Mouse (Mus musculus): ENCODE data around the gene Snapc3.
A peak's percentile ranks its signal among the peaks of the same experiment; 100 is the strongest.

Snapc3 gene

DNA sequence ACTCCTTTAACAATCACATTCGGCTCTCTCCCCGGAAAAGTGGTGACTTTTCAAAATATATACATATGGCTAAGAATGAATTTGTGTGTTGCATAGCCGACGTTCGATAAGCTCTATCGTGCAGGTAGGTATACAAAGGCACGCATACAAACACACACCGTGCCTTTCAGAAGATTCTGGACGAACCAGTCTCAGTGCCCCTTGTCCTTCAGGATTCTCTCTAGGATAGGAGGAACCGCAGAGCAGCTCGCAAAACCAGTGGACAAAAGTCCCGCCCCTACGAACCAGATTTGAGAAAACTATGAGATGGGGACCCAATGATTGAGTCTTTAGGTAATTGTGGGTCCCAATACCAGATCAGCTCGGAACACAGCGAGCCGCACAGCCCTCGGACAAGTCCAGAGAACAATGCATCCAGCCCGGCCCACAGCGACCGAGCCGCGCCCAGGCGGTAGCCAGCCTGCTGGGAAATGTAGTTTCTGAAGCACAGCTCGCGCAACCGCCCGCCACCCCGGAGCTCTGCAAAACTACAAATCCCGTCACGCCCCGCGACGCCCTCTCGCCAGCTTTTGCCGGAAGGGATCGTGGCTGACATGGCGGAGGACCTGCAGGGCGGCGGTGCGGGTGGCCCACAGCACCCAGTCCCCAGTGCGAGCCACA is at the start of gene Snapc3:
Gene Snapc3, plus strand, starts transcription at position 565 of the 660 bp plus-strand sequence.
- peak; percentile 89 for DNase-seq (ENCODE audit: low read depth, low spot score)

DNA sequence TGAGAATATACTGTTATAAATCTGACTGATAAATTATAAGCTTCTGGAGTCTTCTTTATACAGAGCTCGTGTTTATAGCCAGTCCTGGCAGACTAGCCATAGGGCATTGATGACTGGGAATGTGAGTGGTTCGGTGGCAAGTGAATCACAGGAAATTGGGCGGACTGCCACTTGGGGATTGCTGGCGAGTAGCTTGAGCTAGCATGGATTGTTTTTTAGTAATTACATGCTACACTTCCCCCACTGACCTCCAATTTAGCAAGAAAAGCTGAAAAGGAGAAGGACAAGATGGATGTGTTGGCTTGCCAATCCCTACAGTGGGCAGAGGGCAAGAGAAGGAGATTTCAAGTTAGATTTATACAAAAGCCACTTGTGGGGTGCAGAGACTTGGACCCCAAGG is 44.1 kb upstream of the Snapc3 start:
- DNase-seq (ENCODE audit: low read depth, low spot score), result no peak

DNA sequence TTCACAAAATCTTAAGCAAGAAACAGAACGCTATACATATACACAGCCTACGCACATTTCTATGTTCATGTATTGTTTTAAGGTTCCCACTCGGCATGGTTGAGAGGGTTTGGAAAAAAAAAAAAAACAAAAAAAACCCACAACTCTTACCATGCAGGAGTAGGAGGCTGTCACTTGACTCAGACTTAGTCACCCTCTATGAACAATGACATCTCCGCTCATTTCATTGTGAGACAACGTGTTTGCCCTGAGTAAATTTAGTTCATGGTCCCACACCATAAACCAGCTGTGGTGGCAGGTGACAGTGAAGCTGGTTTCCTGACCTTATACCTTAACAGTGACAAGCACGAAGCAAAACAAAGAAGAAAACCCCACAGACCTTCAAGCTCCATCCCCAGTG is 41.9 kb upstream of the Snapc3 start:
- DNase-seq (ENCODE audit: low read depth, low spot score), result no peak

DNA sequence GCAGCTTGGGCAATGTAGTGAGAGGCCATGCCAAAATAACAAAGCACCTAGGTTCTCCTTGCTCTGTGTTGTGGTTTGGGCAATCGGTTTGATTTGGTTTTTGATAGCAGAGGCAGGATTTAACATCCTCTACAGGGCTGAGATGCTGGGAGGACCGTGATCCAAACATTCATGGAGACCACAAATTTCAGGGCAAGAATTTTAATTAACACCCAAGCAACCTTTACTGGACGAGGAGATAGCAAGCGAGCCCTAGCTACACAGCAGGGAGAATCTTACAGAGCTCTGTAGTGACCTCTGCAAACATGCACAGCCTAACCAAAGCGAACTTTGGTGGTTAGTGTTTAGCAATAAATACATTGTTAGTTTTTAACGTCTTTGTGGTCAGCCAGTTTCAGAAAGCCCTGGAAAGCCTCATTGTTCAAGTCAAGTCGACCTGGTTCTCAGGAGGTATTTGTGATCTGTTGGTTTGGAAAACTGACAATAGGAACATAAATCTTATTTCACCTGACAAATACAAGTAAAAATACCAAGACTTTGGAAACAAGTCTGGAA is 41.0 kb upstream of the Snapc3 start:
- DNase-seq (ENCODE audit: low read depth, low spot score), result no peak

DNA sequence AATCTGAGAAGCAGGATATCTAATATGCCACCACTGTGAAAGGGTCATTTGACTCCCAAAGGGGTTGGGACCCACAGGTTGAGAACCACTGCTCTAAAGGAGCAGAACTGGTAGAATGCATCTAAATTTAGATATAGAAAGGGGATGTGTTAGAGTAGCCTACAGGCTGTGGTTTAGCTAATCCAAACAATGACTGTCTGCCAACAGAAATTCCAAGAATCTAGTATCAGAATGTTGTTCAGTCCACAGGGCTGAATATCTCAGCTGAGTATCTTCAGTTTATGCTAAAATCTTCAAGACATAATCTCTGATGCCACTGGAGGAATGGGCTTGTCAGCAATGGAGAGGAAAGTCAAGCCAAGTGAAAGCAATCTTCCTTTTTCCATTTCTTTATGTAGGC is 38.5 kb upstream of the Snapc3 start:
- DNase-seq (ENCODE audit: low read depth, low spot score), result no peak

DNA sequence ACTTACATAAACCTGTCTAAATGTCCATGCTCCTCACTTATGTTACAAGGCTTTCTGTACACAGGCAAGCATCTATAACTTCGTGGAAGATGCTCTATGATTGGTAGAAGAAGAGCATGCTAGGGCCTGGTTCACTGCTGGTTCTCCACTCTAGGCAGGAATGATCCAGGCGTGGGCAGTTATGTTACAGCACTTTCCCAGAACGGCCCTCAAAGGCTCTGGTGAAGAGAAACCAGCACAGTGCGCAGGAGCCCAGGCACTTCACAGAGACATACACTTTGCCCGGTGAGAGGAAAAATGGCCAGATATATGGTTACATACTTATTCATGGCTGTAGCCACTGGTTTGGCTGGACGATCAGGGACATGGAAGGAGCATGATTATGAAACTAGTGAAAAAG is 37.8 kb upstream of the Snapc3 start:
- no peak for DNase-seq (ENCODE audit: low read depth, low spot score)

DNA sequence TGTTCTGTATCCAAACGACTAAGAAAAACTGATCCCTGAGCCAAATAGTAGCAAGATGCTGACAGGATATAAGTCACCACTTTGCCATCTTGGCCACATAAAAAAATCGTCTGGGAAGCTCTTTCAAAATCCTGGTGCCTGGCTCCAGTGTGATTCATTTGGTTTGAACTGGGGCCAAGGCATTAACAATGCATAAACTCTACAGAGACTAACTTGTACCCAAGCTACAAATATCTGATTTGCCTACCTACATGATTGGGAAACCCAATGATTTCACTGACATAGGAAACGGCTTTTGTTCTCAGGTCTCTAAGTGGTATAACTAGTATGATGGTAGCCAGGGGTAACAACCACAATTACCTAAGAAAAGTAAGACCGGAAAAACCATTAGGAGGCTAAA is 37.3 kb upstream of the Snapc3 start:
- DNase-seq (ENCODE audit: low read depth, low spot score), result no peak

DNA sequence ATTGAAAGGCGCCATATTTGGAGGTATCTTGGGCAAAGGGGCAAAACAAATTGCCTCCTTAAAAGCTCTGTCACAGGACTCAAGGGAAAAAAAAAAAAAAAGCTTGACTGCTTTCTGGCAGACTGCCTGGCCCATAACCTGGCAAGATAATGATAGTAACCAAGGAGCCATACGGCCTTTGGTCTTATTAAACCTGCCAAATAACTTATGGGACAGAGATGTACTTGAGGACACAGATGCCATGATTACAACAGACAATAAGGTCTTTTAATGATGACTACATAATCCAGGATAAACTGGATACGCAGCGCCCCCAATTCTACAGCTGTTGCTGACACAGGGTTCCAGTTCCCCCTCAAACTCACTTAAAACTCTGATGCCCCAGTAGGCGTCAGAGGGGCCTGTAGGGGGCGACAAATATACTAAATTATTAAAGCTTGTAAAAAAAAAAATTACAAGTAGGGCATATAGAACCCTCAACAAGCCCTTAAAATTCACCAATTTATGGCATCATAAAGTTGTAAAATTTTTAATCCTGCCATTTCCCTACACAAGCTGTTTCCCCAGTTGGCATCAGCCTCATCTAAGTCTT is 33.5 kb upstream of the Snapc3 start:
- DNase-seq (ENCODE audit: low read depth, low spot score), result no peak

DNA sequence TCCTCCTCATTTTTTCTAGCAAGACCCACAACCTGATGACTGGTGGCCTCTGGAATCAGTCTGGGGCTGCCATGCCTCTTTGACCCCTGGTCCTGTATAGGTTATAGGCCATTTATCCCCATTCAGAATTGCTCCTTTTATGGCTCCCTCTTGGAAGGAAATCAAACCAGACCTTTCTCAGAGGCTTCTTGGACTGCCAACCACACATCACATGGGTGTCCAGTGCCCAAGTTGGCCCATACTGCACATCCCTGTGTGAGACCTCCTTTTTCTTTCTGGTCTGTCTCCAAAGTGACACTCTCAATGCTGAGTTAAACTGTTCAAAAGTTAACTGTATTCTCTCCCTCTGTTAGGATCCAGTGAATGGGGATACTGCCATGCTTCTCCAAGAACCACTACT is 32.4 kb upstream of the Snapc3 start:
- DNase-seq (ENCODE audit: low read depth, low spot score), result no peak

DNA sequence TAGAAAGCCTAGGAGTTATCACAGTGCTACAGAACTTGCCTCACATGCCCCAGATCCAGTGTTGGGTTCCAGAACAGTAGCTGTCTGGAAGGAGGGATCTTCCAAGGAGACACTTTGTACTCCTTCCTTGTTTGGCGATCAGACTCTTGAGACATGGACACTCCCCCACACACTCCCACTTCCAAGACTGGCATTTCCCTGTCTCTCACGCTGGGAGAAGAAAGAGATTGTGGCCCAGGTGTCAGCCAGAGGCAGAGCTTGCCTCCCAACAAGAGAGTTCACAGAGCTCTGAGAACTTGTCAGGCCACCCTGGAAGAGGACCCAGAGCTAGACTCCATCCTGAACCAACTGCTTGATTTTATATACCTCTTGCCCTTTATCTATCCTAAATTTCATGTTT is 27.0 kb upstream of the Snapc3 start:
- no peak for DNase-seq (ENCODE audit: low read depth, low spot score)

DNA sequence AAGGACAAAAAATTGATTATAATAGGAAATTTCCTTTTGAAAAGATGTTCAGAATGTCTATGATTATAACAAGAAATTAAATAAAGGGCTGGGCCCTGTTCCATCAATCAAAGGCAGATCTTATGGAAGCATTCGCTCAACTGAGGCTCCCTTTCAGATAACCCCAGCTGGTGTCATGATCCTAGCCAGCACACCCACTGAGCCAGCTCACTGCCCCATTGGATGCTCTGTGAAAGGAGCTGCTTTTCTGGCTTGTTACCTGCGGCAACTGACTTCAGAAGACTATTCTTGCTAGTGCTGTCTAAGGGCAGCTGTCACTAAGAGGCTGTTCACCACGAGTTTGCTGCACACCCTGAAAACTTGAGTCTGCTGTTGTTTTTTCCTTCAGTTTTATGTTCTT is 25.6 kb upstream of the Snapc3 start:
- no peak for DNase-seq (ENCODE audit: low read depth, low spot score)

DNA sequence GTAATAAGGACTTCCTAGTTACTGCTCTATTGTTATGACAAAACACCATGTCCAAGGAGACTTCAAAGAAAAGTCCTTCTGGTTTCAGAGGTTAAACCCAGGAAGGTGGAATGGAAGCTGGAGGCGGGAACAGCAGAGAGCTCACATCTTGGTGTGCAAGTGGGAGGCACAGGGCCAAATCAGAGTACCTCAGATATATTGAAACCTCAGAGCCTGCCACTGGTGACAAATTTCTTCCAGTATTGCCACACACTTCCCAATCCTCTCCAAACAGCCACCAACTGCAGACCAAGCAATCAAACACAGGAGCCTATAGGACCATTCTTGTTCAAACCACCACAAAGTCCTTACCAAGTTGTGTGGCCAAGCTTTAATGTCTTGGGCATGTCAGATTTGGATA is 23.8 kb upstream of the Snapc3 start:
- no peak for DNase-seq (ENCODE audit: low read depth, low spot score)

DNA sequence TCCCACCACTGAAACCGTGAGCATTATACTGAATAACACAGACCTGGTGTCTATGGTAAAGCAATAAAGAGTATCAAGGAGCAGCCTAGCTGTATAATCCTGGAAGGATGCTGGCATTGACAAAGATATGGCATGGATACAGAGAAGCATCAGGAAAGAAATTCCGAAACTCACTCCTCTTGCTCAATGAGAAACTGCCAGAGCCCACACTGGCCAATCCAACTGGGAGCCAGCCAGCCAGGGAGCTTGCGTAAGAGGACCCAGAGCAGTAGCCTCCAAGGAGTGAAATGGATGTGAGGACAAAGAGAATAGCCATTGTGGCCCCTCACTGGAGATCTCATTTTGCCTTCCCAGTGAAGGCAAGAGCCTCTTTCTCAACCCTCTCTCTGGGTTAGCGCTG is 21.2 kb upstream of the Snapc3 start:
- DNase-seq (ENCODE audit: low read depth, low spot score), result no peak

DNA sequence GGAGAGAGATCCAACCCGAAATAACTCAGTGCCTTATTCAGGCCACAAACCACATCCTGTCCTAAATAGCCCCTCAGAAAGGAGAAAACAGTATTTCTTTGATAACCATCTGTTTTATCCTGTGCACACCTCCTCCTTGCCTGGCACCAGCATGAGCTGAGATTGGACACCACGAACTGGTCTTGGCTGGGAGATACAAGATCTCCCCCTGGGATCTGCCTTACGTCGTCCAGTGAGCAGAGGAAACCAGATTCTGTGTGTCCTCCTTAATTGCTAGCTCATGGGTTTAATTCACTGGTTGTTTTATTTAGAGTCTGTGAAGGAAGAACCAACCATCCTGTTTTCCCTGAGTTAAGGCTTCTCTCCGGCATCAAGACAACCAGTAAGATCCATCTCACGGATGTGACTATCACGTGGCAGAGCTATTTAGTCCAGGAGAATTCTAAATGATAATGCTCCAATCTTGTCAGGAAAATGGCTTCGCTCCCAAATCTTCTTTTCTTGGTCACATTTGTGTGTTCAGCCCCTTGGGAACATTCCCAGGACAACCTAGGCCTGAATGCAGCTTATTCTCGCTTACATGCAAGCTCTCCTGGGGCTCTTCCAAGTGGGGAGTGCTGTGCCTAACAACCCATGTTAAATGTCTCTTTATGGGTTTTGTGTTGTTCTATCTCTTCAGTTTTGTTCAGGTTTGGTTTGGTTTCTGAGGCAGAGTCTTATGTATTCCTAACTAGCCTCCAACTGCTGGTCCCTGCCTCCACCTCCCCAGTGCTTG is 20.3 kb upstream of the Snapc3 start:
- DNase-seq (ENCODE audit: low read depth, low spot score), result no peak

DNA sequence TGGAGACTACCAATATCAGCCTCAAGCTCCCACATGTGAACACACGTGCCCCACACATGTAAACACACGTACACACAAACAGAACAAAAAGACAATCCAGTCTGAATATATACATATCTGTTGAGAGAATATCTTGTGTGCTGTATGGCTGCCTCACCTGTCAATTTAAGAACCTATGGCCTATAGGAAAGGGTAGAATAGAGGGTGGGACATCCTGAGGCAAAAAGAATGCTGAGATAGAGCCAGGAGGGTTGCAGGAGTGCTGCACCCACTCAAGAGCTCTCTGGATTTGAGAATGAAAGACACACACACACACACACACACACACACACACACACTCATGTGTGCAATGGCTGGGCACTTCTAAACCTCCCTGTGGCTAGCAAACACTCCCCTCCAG is 19.0 kb upstream of the Snapc3 start:
- no peak for DNase-seq (ENCODE audit: low read depth, low spot score)

DNA sequence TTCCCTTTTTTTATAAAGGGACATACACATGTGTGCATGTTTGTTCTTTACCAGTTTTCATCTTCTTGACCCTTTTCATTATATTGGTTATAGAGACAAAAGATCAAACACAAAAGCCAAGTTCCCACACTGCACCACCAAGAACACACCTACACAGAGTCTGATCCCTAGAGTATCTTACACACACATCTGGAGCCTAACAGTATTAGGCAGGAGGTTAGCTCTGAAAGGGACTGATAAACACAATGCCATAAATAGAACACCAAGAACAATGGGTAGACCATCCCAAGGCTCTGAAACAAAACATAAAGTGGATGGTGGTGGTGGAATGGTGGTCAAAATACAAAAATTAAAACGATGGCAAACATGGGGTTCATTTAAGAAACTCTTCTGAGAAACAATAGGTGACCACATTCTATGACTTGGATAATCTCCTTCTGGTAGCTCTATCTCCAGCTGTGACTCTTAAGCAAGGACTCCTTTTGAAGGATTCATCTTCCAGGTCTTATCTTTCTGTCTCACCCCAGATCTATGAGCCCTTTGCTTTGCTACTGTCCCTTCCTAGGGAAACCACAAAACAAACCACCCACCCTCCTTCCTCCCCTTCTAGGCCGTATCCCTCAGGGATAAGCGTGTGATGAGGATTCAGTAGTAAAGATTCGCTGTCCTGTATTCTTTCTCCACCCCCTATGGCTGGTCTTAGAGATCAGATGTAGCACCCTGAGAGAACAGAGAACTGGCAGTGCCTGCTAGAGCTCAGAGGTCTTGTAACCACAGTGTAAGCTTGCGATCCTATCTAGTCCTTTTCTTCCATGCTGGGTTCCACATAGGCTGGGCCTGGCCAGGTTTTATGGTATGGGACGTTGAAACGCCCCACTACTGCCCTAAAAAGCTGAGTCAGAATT is 16.6 kb upstream of the Snapc3 start:
- no peak for DNase-seq (ENCODE audit: low read depth, low spot score)

DNA sequence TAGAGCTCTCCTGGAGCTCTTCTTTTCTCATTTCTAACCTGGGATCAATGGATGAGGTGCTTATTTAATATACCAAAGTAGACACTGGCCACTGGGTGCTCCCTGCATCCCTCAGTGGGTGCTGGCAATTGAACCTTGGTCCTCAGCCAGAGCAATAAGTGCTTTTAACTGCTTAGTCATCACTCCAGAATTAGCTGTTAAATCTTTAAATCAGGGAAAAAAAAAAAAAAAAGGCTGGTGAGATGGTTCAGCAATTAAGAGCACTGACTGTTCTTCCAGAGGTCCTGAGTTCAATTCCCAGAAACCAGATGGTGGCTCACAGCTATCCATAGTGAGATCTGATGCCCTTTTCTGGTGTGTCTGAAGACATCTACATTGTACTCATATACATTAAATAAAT is 15.8 kb upstream of the Snapc3 start:
- no peak for DNase-seq (ENCODE audit: low read depth, low spot score)

DNA sequence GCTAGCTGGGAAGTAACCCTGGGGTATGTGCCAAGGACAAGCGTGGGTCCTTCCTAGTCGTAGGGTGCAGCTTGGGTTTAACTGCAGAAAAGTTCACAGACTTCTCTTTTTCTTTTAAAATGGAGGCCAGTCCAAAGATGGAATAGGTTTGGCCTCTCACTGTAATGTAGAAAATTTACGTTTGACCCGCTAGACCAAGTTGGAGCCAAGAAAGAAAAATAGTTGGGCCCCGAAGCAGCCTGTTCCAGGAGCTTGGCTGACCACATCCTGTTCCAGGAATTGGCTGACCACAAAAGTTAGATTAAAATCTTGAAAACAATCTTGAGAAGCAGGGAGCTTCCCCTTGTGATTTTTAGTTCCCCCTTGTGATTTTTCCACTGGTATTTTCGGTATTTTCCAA is 9.8 kb upstream of the Snapc3 start:
- DNase-seq (ENCODE audit: low read depth, low spot score), result no peak

DNA sequence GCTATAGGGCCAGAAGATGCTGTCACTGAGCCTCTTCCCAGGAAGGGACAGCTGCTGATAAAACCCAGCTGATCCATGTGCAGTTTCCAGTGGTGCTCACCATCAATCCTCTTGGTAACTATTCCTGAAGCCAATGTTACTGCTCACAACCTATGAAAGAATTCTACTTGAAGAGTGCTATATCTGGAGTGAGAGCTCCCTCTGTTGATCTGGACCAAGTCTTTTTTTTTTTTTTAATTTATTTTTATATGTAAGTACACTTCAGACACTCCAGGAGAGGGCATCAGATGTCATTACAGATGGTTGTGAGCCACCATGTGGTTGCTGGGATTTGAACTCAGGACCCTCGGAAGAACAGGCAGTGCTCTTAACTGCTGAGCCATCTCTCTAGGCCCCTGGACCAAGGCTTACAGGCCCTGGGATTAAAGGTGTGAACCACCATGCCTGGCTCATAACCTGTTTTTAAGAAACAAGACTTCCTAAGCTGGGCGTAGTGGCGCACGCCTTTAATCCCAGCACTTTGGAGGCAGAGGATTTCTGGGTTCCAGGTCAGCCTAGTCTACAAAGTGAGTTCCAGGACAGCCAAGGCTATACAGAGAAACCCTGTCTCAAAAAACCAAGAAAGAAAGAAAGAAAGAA is 7.5 kb upstream of the Snapc3 start:
- no peak for DNase-seq (ENCODE audit: low read depth, low spot score)

DNA sequence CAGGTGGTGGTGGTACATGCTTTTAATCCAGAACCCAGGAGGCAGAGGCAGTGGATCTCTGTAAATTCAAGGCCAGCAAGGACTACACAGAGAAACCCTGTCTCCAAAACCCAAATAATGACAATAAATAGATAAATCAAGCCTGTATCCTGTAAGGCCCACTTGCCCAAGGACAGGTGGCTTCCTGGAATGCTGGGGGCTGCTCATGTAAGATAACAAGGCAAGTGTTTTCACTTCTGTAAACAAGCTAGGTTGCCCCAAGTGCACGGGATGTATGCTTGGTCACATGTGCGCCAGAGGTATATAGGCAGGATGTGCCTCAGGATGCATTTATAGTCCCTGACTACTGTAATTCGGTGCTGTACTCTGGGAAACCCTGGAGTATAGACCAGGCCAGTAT is 5.5 kb upstream of the Snapc3 start:
- no peak for DNase-seq (ENCODE audit: low read depth, low spot score)

DNA sequence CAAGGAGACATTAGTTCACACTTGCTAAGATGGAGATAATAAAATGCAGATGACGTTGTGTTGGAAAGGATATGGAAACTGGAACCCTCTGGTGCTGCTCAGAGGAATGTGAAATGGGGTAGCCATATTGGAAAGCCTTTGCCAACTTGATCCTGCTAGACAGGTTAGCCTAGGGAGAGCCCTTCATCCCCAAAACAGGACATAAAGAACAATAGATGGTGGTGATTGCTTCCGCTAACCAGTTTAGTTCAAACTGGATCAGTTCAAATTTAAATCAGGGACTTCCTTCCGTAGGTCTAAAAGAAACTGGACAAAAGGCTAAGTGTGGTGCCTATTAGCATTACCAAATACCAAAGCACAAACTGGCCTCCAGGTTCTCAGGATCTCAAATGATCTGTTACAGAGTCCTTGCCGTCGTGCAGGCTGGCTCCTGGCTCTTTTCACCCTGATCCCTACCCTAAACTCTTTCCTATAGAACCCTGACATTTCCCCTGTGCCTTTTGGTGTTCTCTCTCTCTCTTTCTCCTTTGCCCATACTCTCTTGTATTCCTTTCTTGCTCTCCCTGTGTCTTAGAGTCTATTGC is 3.2 kb upstream of the Snapc3 start:
- no peak for DNase-seq (ENCODE audit: low read depth, low spot score)

Measured in c-Kit-negative CD71-positive TER-119-positive erythroid progenitor cells, embryonic 14.5 days (primary cell).